Mouse (Mus musculus): ENCODE data around the gene Amot.

The Amot gene

GRCm38 (mm10) chrX:145504717-145505415 lies at the start of gene Amot:
Gene Amot (minus strand): TSS chrX:145505181.
- peak; percentile 63 to 69 for DNase-seq

DNA sequence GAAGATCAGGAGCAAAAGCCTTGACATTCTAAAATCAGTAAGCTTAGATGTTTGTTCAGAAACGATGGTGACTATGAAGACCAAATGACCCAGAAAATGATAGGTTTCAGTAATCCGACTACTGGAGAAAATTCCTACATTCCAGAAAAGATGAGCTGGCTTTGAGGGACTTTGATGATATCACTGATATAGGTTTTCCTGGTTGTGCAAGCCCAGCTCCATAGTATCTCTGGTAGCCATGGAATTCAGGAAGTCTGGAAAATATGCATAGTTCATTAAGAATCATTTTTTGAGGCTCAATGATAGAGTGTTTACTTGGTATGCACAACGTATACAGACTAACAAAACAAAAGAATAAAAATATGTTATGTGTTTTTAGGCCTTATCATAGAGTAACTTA lies 40.1 kb upstream of the Amot start:
- DNase-seq, result no peak

DNA sequence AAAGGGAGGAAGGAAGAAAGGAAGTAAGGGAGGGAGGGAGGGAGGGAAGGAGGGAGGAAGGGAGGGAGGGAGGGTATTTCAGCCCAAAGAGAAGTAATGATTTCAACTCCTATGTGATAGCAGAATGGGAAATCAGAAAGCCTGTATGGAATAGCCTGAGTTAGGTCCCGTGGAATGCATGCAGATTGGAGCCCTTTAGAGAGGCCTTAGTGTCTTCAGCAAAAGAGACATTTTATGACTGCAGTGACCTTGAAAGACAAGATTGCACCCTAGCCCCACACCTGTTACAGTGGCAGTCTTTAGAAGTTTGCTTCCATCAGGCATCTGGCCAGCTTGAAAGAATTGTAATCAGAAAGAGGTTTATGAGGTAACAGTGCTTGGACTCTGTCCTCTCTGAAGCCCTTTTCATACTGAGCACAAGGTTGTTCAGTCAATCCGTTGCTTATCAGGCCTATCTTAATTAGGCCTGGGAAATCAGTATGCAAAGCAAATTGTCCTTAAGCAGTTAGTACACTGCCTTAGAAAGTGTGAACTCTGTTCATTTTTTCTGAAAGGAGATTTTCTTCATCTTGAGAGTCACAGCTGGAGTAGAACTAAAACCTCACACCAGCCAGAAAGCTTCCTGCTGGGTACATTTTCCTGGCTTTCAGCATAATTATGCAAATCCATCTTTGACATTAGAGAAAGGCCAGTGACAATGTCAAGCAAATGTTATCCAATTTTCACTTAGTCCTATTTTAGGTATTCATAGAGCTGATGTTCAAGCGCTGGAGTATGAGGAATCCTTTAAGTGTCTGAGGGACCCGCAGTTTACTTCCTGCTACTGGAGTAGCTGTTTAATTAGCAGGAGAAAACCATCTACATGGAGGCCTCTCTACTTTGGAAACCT lies 38.9 kb upstream of the Amot start:
- DNase-seq, result no peak

DNA sequence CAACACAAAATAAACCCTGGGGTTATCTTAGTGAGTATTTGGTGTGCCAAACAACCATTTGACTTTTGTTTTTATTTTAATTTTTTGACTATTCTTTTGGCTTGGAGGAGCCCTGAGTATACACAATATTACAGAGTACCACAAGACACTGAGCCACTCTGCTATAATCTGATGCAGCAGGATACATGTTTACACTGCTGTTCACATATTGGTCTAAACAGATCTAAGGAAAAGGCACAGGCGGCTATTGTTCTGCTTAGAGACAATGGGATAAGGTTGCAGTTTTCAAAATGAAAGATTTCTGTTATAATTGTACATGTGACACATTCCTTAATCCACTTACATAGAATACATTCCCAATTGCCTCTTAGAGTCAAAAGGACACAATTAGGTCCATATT lies 36.1 kb upstream of the Amot start:
- no peak for DNase-seq

DNA sequence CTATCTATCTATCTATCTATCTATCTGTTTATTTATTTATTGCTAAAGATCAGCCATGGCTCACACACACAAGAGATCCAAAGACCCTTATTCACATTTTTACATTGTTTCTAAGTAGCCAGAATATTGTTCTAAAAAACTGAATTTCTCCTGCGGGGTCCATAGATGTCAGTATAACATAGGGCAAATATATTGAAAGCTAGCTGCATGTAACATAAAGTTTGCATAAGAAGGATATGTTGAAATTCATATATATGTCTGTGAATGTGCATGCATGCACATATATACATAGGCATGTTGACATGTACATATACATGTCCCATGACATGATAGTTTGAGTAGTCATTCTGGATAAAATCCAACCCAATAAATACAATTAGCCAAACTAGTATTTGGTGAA lies 35.3 kb upstream of the Amot start:
- no peak for DNase-seq

DNA sequence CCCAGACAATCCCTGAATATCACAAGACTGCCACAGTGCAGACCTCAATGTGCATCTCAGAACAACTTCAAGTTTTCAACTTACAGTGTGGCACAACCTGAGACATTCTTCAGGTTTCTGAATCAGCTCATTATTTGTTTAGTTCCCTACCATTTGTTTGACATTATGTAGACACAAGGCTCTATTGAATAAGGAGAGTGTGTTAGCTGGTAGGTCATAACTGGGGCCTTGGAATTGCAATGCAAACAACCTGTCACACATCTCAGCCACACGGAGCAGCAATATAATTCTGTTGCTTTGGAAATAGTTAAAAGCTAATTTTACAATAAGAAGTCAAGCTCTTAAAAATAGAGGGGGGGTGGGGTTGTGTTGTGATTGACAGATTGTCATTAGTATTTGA lies 24.6 kb upstream of the Amot start:
- DNase-seq, result no peak

- DNase-seq, result no peak
These were observed 11.5 kb upstream of the Amot start for GRCm38 (mm10) chrX:145516322-145517066.

DNA sequence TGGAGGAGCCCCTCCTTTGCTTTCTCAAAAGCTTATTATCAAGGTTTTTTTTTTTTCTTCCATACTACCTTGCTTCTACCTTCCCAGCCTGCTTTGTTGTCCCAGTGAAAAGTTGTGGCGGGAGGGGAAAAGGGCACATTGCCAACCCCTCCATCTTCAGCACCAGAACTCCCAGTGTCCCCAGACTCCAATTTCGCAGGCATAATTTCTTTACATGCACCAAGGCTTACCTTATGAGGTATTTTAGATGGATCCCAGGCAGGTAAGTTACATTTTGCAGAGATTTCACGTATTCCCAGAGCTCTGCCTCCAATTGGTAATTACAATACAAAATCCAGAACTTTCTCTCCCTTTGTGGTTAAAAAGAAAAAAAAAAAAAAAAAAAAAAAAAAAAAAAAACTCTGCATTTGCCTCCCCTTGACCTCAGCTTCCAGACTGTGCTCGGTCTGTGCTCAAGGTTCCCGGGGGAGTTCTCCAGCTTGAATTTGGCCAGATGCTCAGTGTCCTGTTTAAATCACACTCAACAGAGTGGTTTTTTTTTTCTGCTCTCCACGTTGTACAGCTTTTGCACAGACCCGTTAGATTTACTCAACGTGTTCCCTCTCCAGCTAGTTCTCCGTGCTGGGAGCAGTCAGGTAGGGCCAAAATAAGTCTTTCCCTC lies 10.6 kb upstream of the Amot start:
- DNase-seq, result no peak

- no peak for DNase-seq
These were observed 5.7 kb upstream of the Amot start for GRCm38 (mm10) chrX:145510675-145511074.

- peak; percentile 10 to 41 for DNase-seq
These were observed 648 bp upstream of the Amot start for GRCm38 (mm10) chrX:145505457-145506201.

GRCm38 (mm10) chrX:145501666-145502355 lies 3.2 kb downstream of the Amot start:
- DNase-seq, result no peak

- no peak for DNase-seq
These were observed 5.9 kb downstream of the Amot start for GRCm38 (mm10) chrX:145499101-145499500.

- DNase-seq, result no peak
These were observed 6.3 kb downstream of the Amot start for GRCm38 (mm10) chrX:145498691-145499090.

DNA sequence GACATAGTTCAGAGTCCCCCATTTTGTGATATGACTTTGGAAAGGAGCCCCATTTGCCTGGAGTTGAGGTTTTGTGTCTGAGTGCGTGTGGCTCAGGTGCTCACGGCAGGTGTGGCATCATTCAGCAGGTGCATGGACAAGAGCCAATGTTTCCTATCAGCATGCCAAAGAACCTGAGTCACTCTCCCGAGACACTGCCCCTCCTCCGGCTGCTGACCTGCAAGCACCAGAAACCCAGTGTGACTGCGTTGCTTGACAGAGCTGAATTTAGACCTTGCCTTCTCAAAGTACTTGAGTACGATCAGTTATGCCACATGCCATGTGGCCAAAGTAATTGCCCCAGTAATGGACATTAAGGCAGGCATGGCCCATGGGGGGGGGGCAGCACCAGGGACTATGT lies 7.5 kb downstream of the Amot start:
- no peak for DNase-seq

DNA sequence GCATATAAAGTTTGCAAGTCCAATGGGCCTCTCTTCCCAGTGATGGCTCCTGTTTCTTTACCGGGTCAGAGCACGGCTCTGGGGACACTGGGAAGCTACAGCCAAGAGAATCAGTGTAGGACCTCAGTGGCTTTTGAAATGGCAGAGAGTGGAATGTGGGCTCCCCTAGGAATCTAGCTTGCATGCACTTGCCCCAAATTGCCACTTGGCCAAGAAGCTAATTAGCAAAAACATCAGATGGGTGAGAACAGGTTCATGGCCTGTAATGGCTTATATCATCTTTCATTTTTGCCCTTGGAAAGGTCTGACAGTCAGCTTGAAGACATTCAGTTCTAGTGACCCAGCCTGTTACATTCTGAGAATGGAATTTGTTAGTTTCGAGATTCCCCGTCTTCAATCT lies 9.6 kb downstream of the Amot start:
- DNase-seq, result no peak

DNA sequence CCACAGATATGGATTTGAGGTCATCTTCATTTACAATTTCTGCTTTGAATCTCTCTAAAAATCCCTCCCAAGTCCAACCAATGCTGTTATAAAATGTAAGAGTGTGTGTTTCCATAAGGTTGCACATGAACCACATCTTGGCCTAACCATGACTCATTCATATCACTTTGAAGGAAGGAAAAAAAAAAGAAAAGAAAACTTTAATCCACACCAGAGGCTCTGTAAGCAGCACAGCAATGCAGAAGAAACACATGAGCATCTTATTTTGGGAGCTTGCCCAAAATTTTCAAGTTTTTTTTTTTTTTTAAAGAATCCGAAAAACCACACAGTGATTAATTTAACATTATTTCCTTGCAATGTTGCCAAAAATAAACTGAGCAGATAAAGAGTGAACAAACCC lies 14.2 kb downstream of the Amot start:
- DNase-seq, result no peak

DNA sequence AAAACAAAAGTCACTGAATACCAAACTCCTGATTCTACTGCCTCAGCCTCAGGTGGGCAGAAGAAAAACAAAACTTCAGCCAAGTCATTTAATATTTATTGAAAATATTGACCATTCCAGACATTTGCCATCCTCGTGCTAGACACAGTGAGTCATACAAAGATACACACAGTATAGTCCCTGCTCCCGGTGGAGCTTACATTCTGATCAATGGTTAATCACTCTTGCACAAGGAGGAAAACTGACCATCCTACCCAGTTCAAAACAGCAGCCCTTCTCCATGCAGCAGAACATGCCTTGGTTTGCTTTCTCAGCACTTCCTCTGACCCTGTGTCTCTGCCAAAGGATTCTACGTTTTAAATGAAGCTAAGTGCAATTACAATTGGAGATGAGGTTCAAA lies 14.6 kb downstream of the Amot start:
- DNase-seq, result no peak

DNA sequence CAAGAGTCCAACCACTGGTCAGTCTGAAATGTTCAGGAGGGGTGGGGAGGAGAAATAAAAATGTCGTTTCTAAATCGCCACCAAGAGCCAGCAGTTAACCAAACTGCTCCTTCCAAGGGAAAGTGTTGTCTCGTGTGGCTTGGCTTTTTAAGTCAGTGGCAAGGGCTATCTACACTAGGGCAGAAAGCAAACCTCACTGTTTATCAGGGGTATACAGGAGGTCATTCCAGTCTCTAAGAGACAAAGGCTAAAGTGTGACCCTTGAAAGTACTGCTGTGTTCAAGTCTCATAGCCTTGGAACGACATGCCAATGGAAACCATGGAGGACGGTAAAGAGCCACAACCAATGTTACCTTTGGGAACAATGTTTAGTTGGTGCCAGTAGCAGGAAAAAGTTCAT lies 15.0 kb downstream of the Amot start:
- no peak for DNase-seq

GRCm38 (mm10) chrX:145485495-145485894 lies 19.5 kb downstream of the Amot start:
- no peak for DNase-seq

- no peak for DNase-seq
These were observed 21.4 kb downstream of the Amot start for GRCm38 (mm10) chrX:145483486-145484055.

DNA sequence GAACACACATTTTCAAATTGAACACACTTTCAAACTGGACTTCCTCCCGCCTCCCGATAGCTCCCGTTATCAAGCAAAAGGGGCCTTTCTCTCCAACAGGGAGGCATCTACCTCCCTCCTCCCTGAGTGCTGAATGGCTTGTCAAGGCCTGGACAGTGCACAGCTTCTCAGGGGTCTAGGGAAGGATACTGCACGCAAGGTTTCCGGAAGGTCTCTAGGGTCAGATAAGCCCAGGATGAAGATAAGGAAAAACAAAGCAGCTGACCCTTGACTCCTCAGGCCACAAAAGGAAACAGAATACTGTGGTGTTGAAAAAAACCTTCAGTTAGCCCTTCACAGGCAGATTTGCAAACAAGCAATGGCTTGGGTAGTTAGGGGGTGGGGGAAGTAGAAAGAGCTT lies 22.6 kb downstream of the Amot start:
- DNase-seq, result no peak

Measured in thymus, adult 18-20 months (tissue).